Mouse (Mus musculus) lung, adult 2 months (tissue): ENCODE results near the gene Elavl2. TPM values are rescaled to one million over a fixed set of nuclear protein-coding genes. Genes with fewer than 3 reads are reported as not detected.

Experiments
- DNase-seq: peaks from one replicate; pipeline ENCODE4 v3.0.0; 2022
- H3K4me1 ChIP-seq: fragments of 200-500 bp; 2 replicates; pipeline ENCODE4 v1.6.1; 2011; ENCODE audit warnings: low read length; ENCODE audit not compliant: control insufficient read depth, insufficient read depth
- H3K4me3 ChIP-seq: fragments of 200-500 bp; replicated peaks from 2 replicates; pipeline ENCODE3; 2011; ENCODE audit warnings: low read depth, mild to moderate bottlenecking, control low read depth, low read length; ENCODE audit errors: extremely low read depth
- CTCF ChIP-seq: fragments of 200-500 bp; IDR thresholded peaks from 2 replicates; pipeline ENCODE4 v1.5.1; 2011; ENCODE audit warnings: mild to moderate bottlenecking, low read length, control low read depth; ENCODE audit not compliant: insufficient read depth
- POLR2A ChIP-seq: fragments of 200-500 bp; IDR thresholded peaks from 2 replicates; pipeline ENCODE4 v1.6.1; 2011; ENCODE audit warnings: low read depth, mild to moderate bottlenecking, control low read depth, low read length, borderline replicate concordance; ENCODE audit errors: extremely low read depth
- WGBS: fragments of 180-500 bp; shearing (Covaris S2); methylation state at CpG from one replicate; pipeline ENCODE4 v1.1.7; 2018; 5-methylcytosine and 5-hydroxymethylcytosine counted together
- polyA plus RNA-seq: library from polyadenylated mRNA; depleted of rRNA; stranded (reverse); fragments of >200 nt; gene quantifications from 2 replicates; pipeline ENCODE4 v1.2.3, GENCODE M21; 2012

Elavl2 gene
- polyA plus RNA-seq, 1 experiment, result 0.09 TPM

- DNase-seq, result peak; percentile 60
- peak; percentile 45; the same call in 1 of the 2 replicates for TF ChIP-seq POLR2A
- TF ChIP-seq CTCF, result no peak
- peak overlapping the region; percentile 37 for H3K4me3 ChIP-seq
- WGBS, result under 1% methylated on average over 28 of the region's 28 CpGs
- no peaks in the 10 kb centered on the region; the same call in 1 of the 2 replicates for H3K4me1 ChIP-seq
These were observed 24.2 kb downstream of the Elavl2 start for GRCm38 (mm10) chr4:91376317-91376910.

- peak overlapping the region; percentile 6 for H3K4me3 ChIP-seq
- DNase-seq, result no peak
- TF ChIP-seq CTCF (no peak), POLR2A (no peak)
- H3K4me1 ChIP-seq, result no peaks in the 10 kb centered on the region; the same call in 1 of the 2 replicates
- 4% methylated on average over 7 of the region's 7 CpGs for WGBS
These were observed 25.3 kb downstream of the Elavl2 start for GRCm38 (mm10) chr4:91375372-91375687.

GRCm38 (mm10) chr4:91374571-91375371 lies 25.8 kb downstream of the Elavl2 start:
- 2% methylated on average over 46 of the region's 46 CpGs for WGBS
- Histone ChIP-seq H3K4me3 (peak overlapping the region; percentile 24), H3K4me1 (no peaks in the 10 kb centered on the region; the same call in 1 of the 2 replicates)
- DNase-seq, result no peak
- TF ChIP-seq CTCF (no peak), POLR2A (no peak)

GRCm38 (mm10) chr4:91372844-91373243 lies 27.7 kb downstream of the Elavl2 start:
- WGBS, result 14% methylated on average over 13 of the region's 13 CpGs
- H3K4me1 ChIP-seq, result no peaks in the 10 kb centered on the region; the same call in 1 of the 2 replicates
- TF ChIP-seq POLR2A (no peak), CTCF (no peak)
- no peak for DNase-seq
- no peak overlapping the region for H3K4me3 ChIP-seq

GRCm38 (mm10) chr4:91371819-91372215 lies 28.8 kb downstream of the Elavl2 start:
- under 1% methylated on average over 44 of the region's 44 CpGs for WGBS
- no peaks in the 10 kb centered on the region; the same call in 1 of the 2 replicates for H3K4me1 ChIP-seq
- TF ChIP-seq CTCF (no peak), POLR2A (no peak)
- no peak for DNase-seq
- H3K4me3 ChIP-seq, result peak overlapping the region; percentile 19

- H3K4me1 ChIP-seq, result no peaks in the 10 kb centered on the region; the same call in 1 of the 2 replicates
- no peak for DNase-seq
- WGBS, result 2% methylated on average over 80 of the region's 82 CpGs
- no peak for TF ChIP-seq POLR2A
- no peak for TF ChIP-seq CTCF
- no peak overlapping the region for H3K4me3 ChIP-seq
These were observed 29.3 kb downstream of the Elavl2 start for GRCm38 (mm10) chr4:91371131-91371818.

GRCm38 (mm10) chr4:91365276-91365675 lies 35.3 kb downstream of the Elavl2 start:
- 83% methylated on average over 12 of the region's 12 CpGs for WGBS
- no peak for DNase-seq
- Histone ChIP-seq H3K4me1 (no peaks in the 10 kb centered on the region), H3K4me3 (no peak overlapping the region)
- TF ChIP-seq CTCF (no peak), POLR2A (no peak)

GRCm38 (mm10) chr4:91363963-91364362 lies 36.6 kb downstream of the Elavl2 start:
- 83% methylated on average over 4 of the region's 4 CpGs for WGBS
- Histone ChIP-seq H3K4me1 (no peaks in the 10 kb centered on the region), H3K4me3 (no peak overlapping the region)
- no peak for TF ChIP-seq POLR2A
- no peak for TF ChIP-seq CTCF
- no peak for DNase-seq

GRCm38 (mm10) chr4:91362520-91362919 lies 38.1 kb downstream of the Elavl2 start:
- TF ChIP-seq CTCF (no peak), POLR2A (no peak)
- DNase-seq, result no peak
- WGBS, result 65% methylated on average over 5 of the region's 5 CpGs
- H3K4me1 ChIP-seq, result no peaks in the 10 kb centered on the region
- H3K4me3 ChIP-seq, result no peak overlapping the region

GRCm38 (mm10) chr4:91353138-91353537 lies 47.4 kb downstream of the Elavl2 start:
- no peak for DNase-seq
- 65% methylated on average over 9 of the region's 9 CpGs for WGBS
- no peak overlapping the region for H3K4me3 ChIP-seq
- TF ChIP-seq POLR2A (no peak), CTCF (no peak)
- no peaks in the 10 kb centered on the region for H3K4me1 ChIP-seq

- no peak overlapping the region for H3K4me3 ChIP-seq
- H3K4me1 ChIP-seq, result no peaks in the 10 kb centered on the region
- WGBS, result 83% methylated on average over 5 of the region's 5 CpGs
- TF ChIP-seq POLR2A (no peak), CTCF (no peak)
- no peak for DNase-seq
These were observed 51.0 kb downstream of the Elavl2 start for GRCm38 (mm10) chr4:91349579-91349978.
